Mouse (Mus musculus) limb, embryonic 14.5 days (tissue): ENCODE results near the gene Ubr3. TPM values are rescaled to one million over a fixed set of nuclear protein-coding genes. Genes with fewer than 3 reads are reported as not detected.
"Not testable (repeated sequence)": the region's sequence is repeated elsewhere in the genome, so short reads cannot be mapped to it uniquely, and the experiment has no call there.

Experiments used
- ATAC-seq: fragments of 200-750 bp; cut with Nextera tagmentation; 2 replicates; pipeline ENCODE4 v1.8.0; 2017; ENCODE audit warnings: low read depth, moderate number of reproducible peaks, moderate TSS enrichment; ENCODE audit not compliant: low FRiP score
- DNase-seq: peaks from one replicate; pipeline ENCODE4 v3.0.0-alpha.2; 2015; ENCODE audit warnings: low spot score
- H3K27ac ChIP-seq: fragments of 300-500 bp; sonication (generic); replicated peaks from 2 replicates; pipeline ENCODE4 v1.5.1; 2014; ENCODE audit warnings: low read depth, mild to moderate bottlenecking, low read length, moderate library complexity, mixed read lengths
- H3K27me3 ChIP-seq: fragments of 300-500 bp; sonication (generic); 2 replicates; pipeline ENCODE4 v1.6.1; 2014; ENCODE audit warnings: low read length, mixed read lengths; ENCODE audit not compliant: control insufficient read depth, insufficient read depth
- H3K36me3 ChIP-seq: fragments of 300-500 bp; sonication (generic); 2 replicates; pipeline ENCODE4 v1.6.1; 2014; ENCODE audit warnings: mild to moderate bottlenecking, low read length, moderate library complexity, mixed read lengths; ENCODE audit not compliant: control insufficient read depth, insufficient read depth
- H3K4me1 ChIP-seq: fragments of 300-500 bp; sonication (generic); 2 replicates; pipeline ENCODE4 v1.6.1; 2014; ENCODE audit warnings: antibody characterized with exemption, low read length, mixed read lengths; ENCODE audit not compliant: control insufficient read depth, insufficient read depth
- H3K4me2 ChIP-seq: fragments of 300-500 bp; sonication (generic); replicated peaks from 2 replicates; pipeline ENCODE4 v1.6.1; 2014; ENCODE audit warnings: low read depth, mild to moderate bottlenecking, low read length, moderate library complexity; ENCODE audit not compliant: severe bottlenecking
- H3K4me3 ChIP-seq: fragments of 300-500 bp; sonication (generic); replicated peaks from 2 replicates; pipeline ENCODE4 v1.5.1; 2014; ENCODE audit warnings: low read length
- H3K9ac ChIP-seq: fragments of 300-500 bp; sonication (generic); 2 replicates; pipeline ENCODE4 v1.6.1; 2014; ENCODE audit warnings: mild to moderate bottlenecking, low read depth, low read length, moderate library complexity; ENCODE audit not compliant: severe bottlenecking
- H3K9me3 ChIP-seq: fragments of 300-500 bp; sonication (generic); 2 replicates; pipeline ENCODE4 v1.6.1; 2016; ENCODE audit warnings: low read length; ENCODE audit not compliant: control insufficient read depth
- POLR2A ChIP-seq: fragments of 200-500 bp; IDR thresholded peaks from 2 replicates; pipeline ENCODE4 v1.8.0; 2012; ENCODE audit warnings: inconsistent platforms, mild to moderate bottlenecking, moderate library complexity, borderline replicate concordance; ENCODE audit not compliant: insufficient read depth, insufficient read length; ENCODE audit errors: extremely low read depth
- WGBS: fragments of 180-500 bp; shearing (Covaris S2); extraction: QIAGEN DNeasy Blood & Tissue Kit; methylation state at CpG from one replicate; pipeline ENCODE4 v1.1.7; 2014; 5-methylcytosine and 5-hydroxymethylcytosine counted together
- polyA plus RNA-seq, 2 experiments: library from polyadenylated mRNA; depleted of rRNA in 1 of 2; stranded (reverse) in 1 of 2; unstranded in 1 of 2; fragments of >200 nt; fragmentation: Nextera tagmentation in 1 of 2; extraction: Ambion mirVana in 1 of 2; gene quantifications; 2 replicates each; pipeline versions ENCODE4 v1.2.1 to v1.2.3; 2012 to 2014

The Ubr3 gene
- polyA plus RNA-seq, 2 experiments = 21.3 to 35.0 TPM

DNA sequence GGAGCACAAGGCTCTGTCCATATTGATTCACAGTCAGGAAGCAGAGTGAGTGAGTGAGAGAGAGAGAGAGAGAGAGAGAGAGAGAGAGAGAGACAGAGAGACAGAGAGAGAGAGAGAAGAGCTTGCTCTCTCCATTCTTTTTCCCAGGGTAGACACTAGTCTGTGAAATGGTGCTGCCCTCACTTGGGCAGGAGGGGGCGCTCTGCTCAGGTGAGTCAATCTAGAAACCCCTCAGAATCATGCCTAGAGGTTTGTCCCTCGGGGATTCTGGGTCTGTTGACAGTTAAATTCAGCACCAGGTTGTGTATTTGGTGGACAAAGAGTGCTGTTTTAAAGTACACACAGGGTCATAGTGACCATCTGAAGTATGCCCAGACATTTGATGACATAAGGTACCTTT, 93.6 kb downstream of the Ubr3 start:
- Histone ChIP-seq H3K4me3 (no peak overlapping the region), H3K9me3 (no peaks in the 10 kb centered on the region), H3K4me2 (no peak overlapping the region), H3K4me1 (no peaks in the 10 kb centered on the region), H3K36me3 (peaks cover 44% of the 10 kb centered on the region), H3K27me3 (no peaks in the 10 kb centered on the region), H3K27ac (no peak overlapping the region), H3K9ac (no peak overlapping the region)
- DNase-seq = no peak
- no peak for ATAC-seq
- no peak for TF ChIP-seq POLR2A
- 51% methylated on average over 2 of the region's 2 CpGs for WGBS

DNA sequence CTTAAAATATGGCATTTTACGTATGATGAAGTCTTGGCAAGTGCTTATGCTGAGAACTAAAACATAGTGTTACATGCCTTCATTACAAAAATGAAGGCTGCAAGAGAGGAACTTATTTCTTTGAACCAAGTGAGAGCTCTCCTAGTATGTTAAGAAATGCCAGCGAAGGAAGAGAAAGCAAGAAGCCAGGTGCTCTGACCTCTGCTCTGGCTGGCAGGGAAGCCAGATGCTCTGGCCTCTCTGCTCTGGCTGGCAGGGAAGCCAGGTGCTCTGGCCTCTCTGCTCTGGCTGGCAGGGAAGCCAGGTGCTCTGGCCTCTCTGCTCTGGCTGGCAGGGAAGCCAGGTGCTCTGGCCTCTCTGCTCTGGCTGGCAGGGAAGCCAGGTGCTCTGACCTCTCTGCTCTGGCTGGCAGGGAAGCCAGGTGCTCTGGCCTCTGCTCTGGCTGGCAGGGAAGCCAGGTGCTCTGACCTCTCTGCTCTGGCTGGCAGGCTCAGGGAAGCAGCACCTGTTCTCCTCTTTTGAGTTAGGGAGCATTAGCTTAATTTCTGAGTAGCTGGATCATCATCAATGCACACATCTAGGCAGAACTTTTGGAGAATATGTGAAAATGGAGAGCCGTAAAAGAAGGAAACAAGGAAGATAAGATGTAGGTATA, 97.2 kb downstream of the Ubr3 start:
- not testable (repeated sequence) for ATAC-seq, H3K27me3 ChIP-seq, H3K4me2 ChIP-seq, DNase-seq, H3K9me3 ChIP-seq, H3K9ac ChIP-seq, H3K4me1 ChIP-seq, H3K27ac ChIP-seq, H3K4me3 ChIP-seq
- H3K36me3 ChIP-seq = peaks cover 53% of the 10 kb centered on the region
- 78% methylated on average over 3 of the region's 3 CpGs for WGBS

DNA sequence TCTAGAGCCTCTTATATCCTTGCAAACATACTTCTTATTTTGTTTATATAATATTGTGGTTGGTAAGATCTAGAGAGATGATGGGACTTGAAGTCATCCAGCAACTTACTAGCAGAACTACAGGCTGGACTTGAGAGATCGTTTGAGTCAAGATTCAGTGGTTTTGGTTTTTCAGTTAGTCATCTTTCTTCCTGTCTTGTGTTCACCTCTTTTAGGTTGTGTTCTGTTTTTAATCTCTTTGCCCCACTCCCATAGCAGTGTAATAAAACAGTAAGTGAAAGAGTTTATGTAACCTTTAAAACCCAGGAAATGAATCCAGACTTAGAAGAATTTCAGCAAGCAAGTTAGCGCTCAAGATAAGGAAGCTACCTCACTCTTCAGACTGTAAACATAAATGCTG, 97.7 kb downstream of the Ubr3 start:
- ATAC-seq (no peak), DNase-seq (no peak)
- Histone ChIP-seq H3K4me3 (no peak overlapping the region), H3K4me1 (no peaks in the 10 kb centered on the region), H3K27ac (no peak overlapping the region), H3K27me3 (no peaks in the 10 kb centered on the region), H3K36me3 (peaks cover 48% of the 10 kb centered on the region), H3K4me2 (no peak overlapping the region), H3K9ac (no peak overlapping the region), H3K9me3 (no peaks in the 10 kb centered on the region)
- WGBS = 46% methylated on average over 2 of the region's 2 CpGs
- no peak for TF ChIP-seq POLR2A

DNA sequence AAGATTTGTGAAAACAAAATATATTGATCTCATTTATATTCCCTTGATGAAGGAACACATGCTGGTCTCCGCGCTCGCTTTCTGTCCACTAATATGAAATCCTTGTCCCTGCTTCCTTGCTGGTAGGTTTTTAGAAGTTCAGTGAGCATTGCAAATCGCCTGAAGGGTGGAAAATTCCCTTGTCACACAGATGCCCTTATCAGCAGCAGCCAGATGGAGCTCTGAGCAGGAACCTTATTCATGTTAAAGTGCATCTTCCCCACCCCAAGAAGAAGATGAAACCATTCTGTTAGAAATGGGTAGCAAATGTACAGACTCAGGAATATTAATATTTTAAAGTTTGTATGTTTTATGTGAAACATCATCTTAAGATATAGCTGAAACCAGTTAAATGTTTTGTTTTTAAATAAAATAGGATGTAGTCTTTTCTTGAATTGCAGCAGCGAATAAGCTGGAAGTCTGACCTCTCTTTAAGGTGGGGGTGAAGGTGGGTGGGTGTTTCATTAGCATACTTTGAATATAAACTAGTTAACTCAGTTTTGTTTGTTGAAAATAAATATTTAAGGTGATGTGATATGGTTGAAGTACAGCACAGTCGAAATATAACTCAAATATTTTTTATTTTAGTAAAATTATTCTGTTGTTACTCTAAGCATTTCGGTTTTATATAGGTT, 102.2 kb downstream of the Ubr3 start:
- H3K9ac ChIP-seq = no peak overlapping the region
- no peaks in the 10 kb centered on the region for H3K4me1 ChIP-seq
- no peak for TF ChIP-seq POLR2A
- peaks cover 36% of the 10 kb centered on the region for H3K36me3 ChIP-seq
- H3K9me3 ChIP-seq = no peaks in the 10 kb centered on the region
- DNase-seq (no peak), ATAC-seq (no peak)
- H3K4me2 ChIP-seq = no peak overlapping the region
- no peaks in the 10 kb centered on the region for H3K27me3 ChIP-seq
- no peak overlapping the region for H3K27ac ChIP-seq
- 91% methylated on average over 7 of the region's 7 CpGs for WGBS
- no peak overlapping the region for H3K4me3 ChIP-seq

DNA sequence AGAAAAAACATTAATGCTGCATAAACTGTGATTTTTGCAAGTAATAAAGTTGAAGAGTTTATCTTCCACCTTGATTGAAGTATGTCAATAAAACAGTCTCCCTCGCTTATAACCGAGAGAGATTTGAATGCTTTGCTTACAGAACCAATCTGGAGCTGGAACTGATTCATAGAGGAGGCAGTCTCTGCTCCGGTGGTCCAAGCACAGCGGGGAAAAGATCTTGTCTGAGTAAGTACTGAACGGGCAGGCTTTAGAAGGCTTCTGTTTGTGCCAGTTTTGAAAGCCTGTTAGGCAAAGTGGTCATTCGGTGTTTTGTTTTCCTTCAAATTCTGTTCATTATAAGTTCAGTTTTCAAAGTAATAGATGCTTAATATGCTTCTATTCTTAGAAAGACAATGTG, 103.3 kb downstream of the Ubr3 start:
- Histone ChIP-seq H3K4me3 (no peak overlapping the region), H3K4me1 (no peaks in the 10 kb centered on the region), H3K27me3 (no peaks in the 10 kb centered on the region), H3K9me3 (no peaks in the 10 kb centered on the region), H3K4me2 (no peak overlapping the region), H3K9ac (no peak overlapping the region), H3K36me3 (peaks cover 33% of the 10 kb centered on the region), H3K27ac (no peak overlapping the region)
- WGBS = 87% methylated on average over 6 of the region's 6 CpGs
- ATAC-seq = no peak
- TF ChIP-seq POLR2A = no peak
- DNase-seq = no peak
